Mouse (Mus musculus) liver, postnatal 0 days (tissue): ENCODE results near the gene Nin. TPM values are rescaled to one million over a fixed set of nuclear protein-coding genes. Genes with fewer than 3 reads are reported as not detected.

ENCODE experiments used
- ATAC-seq: fragments of 200-750 bp; cut with Nextera tagmentation; 2 replicates; pipeline ENCODE4 v1.8.0; 2017; ENCODE audit warnings: mild to moderate bottlenecking, moderate library complexity
- DNase-seq: peaks from one replicate; pipeline ENCODE4 v3.0.0-alpha.2; 2016
- H3K27ac ChIP-seq: fragments of 300-500 bp; sonication (generic); 2 replicates; pipeline ENCODE4 v1.5.1; 2014; ENCODE audit warnings: antibody characterized with exemption, moderate library complexity, mild to moderate bottlenecking, low read depth
- H3K27me3 ChIP-seq: fragments of 300-500 bp; sonication (generic); 2 replicates; pipeline ENCODE4 v1.6.1; 2014; ENCODE audit warnings: low read length, control low read depth, mixed read lengths; ENCODE audit not compliant: insufficient read depth
- H3K36me3 ChIP-seq: fragments of 300-500 bp; sonication (generic); replicated peaks from 2 replicates; pipeline ENCODE4 v1.6.1; 2014; ENCODE audit warnings: mild to moderate bottlenecking, control low read depth, low read length, moderate library complexity, mixed read lengths; ENCODE audit not compliant: insufficient read depth
- H3K4me1 ChIP-seq: fragments of 300-500 bp; sonication (generic); 2 replicates; pipeline ENCODE4 v1.6.1; 2014; ENCODE audit warnings: antibody characterized with exemption, mild to moderate bottlenecking, control low read depth; ENCODE audit not compliant: insufficient read depth
- H3K4me2 ChIP-seq: fragments of 300-500 bp; sonication (generic); 2 replicates; pipeline ENCODE4 v1.6.1; 2014; ENCODE audit warnings: low read depth, mild to moderate bottlenecking, low read length, moderate library complexity, mixed read lengths
- H3K4me3 ChIP-seq: fragments of 300-500 bp; sonication (generic); 2 replicates; pipeline ENCODE4 v1.5.1; 2014; ENCODE audit warnings: low read depth, low read length
- H3K9ac ChIP-seq: fragments of 300-500 bp; sonication (generic); replicated peaks from 2 replicates; pipeline ENCODE4 v1.6.1; 2014; ENCODE audit warnings: mild to moderate bottlenecking, moderate library complexity
- H3K9me3 ChIP-seq: fragments of 300-500 bp; sonication (generic); 2 replicates; pipeline ENCODE4 v1.6.1; 2016; ENCODE audit warnings: mild to moderate bottlenecking, control low read depth, low read length, mixed read lengths
- CTCF ChIP-seq: sonication (generic); IDR thresholded peaks from 2 replicates; pipeline ENCODE4 v1.5.1; 2016; ENCODE audit warnings: antibody characterized with exemption, low read depth
- EP300 ChIP-seq: IDR thresholded peaks from 2 replicates; pipeline ENCODE4 v1.6.1; 2016; ENCODE audit warnings: antibody characterized with exemption, low read depth, mild to moderate bottlenecking
- WGBS: fragments of 180-500 bp; shearing (Covaris S2); extraction: QIAGEN DNeasy Blood & Tissue Kit; methylation state at CpG from one replicate; pipeline ENCODE4 v1.1.7; 2014; ENCODE audit not compliant: insufficient replicate concordance; 5-methylcytosine and 5-hydroxymethylcytosine counted together
- polyA plus RNA-seq: library from polyadenylated mRNA; unstranded; fragments of >200 nt; fragmentation: Nextera tagmentation; extraction: Ambion mirVana; gene quantifications from 2 replicates; pipeline ENCODE4 v1.2.1, GENCODE M21; 2015

Nin gene
- polyA plus RNA-seq, 1 experiment from 2014 or later = 2.9 TPM

DNA sequence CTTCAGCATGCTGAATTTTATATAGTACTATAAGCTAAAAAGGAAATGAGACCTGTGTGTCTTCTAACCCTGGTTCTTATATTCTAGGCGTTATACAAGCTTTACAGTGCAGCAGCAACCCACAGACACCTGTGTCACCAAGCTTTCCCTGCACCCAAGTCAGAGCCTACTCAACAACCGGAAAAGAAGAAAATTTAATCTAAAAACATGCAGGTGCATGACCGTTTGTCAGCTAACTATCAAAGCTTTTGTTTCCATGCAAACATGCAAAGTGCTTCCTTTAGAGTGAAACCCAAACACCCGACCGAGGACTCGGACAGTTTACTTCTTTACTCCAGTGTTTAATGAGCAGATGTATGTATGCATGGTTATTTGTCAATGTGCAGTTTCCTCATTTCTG, 150.4 kb downstream of the Nin start:
- Histone ChIP-seq H3K4me3 (no peak overlapping the region), H3K36me3 (peaks cover 57% of the 10 kb centered on the region), H3K27ac (no peak overlapping the region), H3K4me2 (no peak overlapping the region), H3K4me1 (0 out of 2 replicates have a peak, but pooled peaks cover 2% of the 10 kb centered on the region), H3K9me3 (no peaks in the 10 kb centered on the region), H3K27me3 (no peaks in the 10 kb centered on the region), H3K9ac (no peak overlapping the region)
- no peak for ATAC-seq
- DNase-seq = no peak
- WGBS = 85% methylated on average over 6 of the region's 6 CpGs
- TF ChIP-seq CTCF = no peak
- TF ChIP-seq EP300 = no peak

DNA sequence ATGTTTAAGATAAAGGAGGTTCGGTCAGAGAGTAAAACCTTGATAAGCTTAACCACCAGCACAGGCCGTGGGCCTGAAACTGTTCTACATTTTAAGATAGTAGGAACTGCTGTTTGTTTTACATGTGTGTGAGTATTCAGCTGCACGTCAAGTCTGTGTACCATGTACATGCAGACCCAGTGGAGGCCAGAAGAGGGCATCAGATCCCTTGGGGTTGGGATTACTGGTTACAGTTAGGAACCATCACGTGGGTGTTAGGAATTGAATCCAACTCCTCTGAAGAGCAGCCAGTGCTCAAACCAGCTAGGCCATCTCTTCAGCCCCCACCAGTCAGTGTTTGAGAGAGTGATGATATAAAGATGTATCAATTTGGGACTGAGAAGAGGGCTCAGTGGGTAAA, 151.0 kb downstream of the Nin start:
- WGBS = 41% methylated on average over 4 of the region's 4 CpGs
- H3K36me3 ChIP-seq = peaks cover 50% of the 10 kb centered on the region
- no peaks in the 10 kb centered on the region for H3K27me3 ChIP-seq
- peak; percentile 64 for DNase-seq
- H3K9me3 ChIP-seq = no peaks in the 10 kb centered on the region
- no peaks in the 10 kb centered on the region for H3K4me1 ChIP-seq
- peak; percentile 76 for ATAC-seq
- H3K9ac ChIP-seq = no peak overlapping the region
- no peak overlapping the region for H3K4me2 ChIP-seq
- no peak overlapping the region for H3K4me3 ChIP-seq
- H3K27ac ChIP-seq = no peak overlapping the region
- TF ChIP-seq EP300 (no peak), CTCF (peak; percentile 84)

Other genes with a start within 250 kb of the Nin start
- gene Atl1, start 221.1 kb downstream of the Nin start, polyA plus RNA-seq = 1.0 and 1.1 TPM in 2 replicates
- gene Map4k5, start 220.5 kb downstream of the Nin start, polyA plus RNA-seq = 11.7 and 11.8 TPM in 2 replicates
- 3.4 and 3.6 TPM in 2 replicates for gene Sav1, start 126.7 kb downstream of the Nin start, polyA plus RNA-seq
- gene Abhd12b, start 40.4 kb upstream of the Nin start, polyA plus RNA-seq = not detected in 2 replicates
- gene Pygl, start 117.8 kb upstream of the Nin start, polyA plus RNA-seq = 104 and 114 TPM in 2 replicates
- gene Trim9, start 233.9 kb upstream of the Nin start, polyA plus RNA-seq = 0.02 TPM in 1 of 2 replicates, not detected in the other